Mouse (Mus musculus): Measurements from ENCODE around the gene Zfp628.
"Not testable (repeated sequence)": the region's sequence is repeated elsewhere in the genome, so short reads cannot be mapped to it uniquely, and the experiment has no call there.

Zfp628 gene

GRCm38 (mm10) chr7:4915007-4915665, at the start of gene Zfp628:
Gene Zfp628 (plus strand): TSS chr7:4915217.
- peak; percentile 95 for DNase-seq (ENCODE audit: low spot score in 2 of 2)

DNA sequence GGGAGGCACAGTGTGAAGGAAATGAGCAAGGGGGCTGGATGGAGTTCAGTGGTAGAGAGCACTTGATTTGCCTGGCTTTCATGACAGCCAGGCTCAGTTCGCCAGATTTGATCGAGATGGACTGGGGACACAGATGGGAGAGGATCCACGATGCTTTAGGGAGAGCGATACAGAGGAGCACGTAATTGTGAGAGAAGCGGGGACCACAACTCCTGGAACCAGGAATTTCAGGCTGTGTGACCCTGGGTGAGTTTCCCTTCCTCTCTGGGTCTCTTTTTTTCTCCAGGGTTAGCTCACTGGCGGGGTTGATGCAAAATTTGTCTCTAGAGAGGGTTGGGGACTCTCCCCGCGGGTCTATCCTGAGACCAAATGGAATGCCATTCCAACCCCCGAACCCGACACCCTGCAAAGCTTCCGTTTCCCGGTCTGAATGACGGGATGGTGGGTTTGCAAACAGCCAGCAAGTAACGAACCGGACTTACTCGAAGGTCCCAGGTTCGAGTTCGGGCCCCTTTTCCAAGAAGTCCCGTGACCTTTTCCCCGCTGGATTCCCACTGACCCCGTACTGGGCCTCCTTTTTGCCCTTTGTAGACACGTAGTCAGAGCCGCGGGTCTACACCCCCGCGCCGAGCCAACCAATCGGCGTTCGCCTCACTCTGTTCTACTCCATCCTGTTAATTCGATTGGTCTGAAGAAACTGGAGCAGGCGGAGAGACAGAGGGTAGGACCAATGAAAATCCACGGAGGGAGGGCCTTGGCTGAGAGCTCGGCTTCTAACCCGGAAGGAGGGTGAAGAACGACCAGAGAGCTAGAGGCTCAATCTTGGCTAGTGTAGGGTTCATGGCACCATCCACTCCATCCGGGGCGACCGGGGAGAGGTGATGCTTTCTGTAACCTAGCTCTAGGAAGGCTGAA, 49.2 kb upstream of the Zfp628 start:
- peak; percentile 92 to 96 for DNase-seq (ENCODE audit: low spot score in 2 of 2)

DNA sequence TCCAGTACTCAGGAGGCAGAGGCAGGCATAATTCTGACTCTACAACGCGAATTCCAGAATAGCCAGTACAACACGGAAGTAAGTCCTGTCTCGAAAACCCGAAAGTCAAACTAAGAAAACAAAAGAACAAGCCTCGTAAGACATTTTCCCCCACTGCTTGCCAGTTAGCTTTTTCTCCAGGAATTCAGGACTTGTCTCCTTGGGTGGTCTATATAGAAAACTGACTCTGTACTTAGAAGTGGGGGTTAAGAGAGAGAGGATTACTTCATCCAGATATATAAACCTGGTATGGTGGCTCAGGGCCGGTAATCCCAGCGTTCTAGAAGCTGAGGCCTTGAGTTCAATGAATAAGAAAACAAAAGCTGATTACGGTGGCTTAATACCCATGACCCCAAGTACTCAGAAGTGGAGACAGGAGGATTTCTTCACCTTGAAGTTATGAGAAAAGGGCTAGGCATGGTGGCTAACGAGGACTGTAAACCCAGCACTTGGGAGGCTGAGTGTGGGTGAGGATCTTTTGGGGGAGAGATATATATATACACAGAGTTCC, 48.3 kb upstream of the Zfp628 start:
- DNase-seq (ENCODE audit: low spot score in 2 of 2), result no peak

GRCm38 (mm10) chr7:4870133-4870532, 44.9 kb upstream of the Zfp628 start, which contains the start of gene Isoc2b:
Gene Isoc2b (minus strand): TSS chr7:4870258.
- DNase-seq (ENCODE audit: low spot score in 2 of 2), result no peak

- DNase-seq (ENCODE audit: low spot score in 2 of 2), result peak; percentile 58 to 85
Measured at GRCm38 (mm10) chr7:4876753-4877221, 38.2 kb upstream of the Zfp628 start, which contains the start of gene Isoc2a. Gene Isoc2a (plus strand): TSS chr7:4877153.

- DNase-seq (ENCODE audit: low spot score in 2 of 2), result peak in 1 of 2 experiments; percentile 14
Measured at GRCm38 (mm10) chr7:4877226-4877625, 37.8 kb upstream of the Zfp628 start.

DNA sequence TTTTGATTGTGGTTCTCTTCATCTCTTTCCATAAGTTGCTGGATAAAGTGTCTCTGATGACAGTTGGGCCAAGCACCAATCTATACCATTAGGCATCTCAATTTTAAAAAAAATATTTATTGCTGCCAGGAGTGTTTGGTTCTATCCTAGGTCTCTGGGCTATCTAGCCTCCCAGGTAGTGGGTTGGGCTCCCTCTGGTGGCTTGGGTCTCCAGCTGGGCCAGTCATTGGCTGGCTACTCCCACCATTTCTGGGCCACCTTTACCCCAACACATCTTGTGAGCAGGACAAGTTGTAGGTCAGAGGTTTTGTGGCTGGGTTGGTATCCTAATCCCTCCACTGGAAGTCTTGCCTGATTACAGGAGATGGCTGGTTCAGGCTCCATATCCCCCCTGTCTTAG, 36.8 kb upstream of the Zfp628 start:
- peak; percentile 19 to 62 for DNase-seq (ENCODE audit: low spot score in 2 of 2)

GRCm38 (mm10) chr7:4879036-4879435, 36.0 kb upstream of the Zfp628 start:
- DNase-seq (ENCODE audit: low spot score in 2 of 2), result not testable (repeated sequence)

DNA sequence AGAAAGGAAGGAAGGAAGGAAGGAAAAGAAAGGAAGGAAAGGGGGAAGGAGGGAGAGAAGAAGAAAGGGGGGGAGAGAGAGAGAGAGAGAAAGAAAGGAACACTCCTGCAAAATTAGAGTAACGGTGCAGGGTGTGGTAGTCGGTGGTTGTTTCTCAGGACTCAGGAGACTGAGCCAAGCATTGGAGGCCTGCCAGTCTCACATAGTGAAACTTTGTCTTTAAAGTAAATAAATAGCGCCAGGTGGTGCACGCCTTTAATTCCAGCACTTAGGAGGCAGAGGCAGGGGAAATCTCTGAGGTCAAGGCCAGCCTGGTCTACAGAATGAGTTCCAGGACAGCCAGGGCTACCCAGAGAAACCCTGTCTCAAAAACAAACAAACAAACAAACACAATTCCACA, 28.3 kb upstream of the Zfp628 start:
- DNase-seq (ENCODE audit: low spot score in 2 of 2), result no peak

- no peak for DNase-seq (ENCODE audit: low spot score in 2 of 2)
Measured at GRCm38 (mm10) chr7:4895186-4895585, 19.8 kb upstream of the Zfp628 start.

DNA sequence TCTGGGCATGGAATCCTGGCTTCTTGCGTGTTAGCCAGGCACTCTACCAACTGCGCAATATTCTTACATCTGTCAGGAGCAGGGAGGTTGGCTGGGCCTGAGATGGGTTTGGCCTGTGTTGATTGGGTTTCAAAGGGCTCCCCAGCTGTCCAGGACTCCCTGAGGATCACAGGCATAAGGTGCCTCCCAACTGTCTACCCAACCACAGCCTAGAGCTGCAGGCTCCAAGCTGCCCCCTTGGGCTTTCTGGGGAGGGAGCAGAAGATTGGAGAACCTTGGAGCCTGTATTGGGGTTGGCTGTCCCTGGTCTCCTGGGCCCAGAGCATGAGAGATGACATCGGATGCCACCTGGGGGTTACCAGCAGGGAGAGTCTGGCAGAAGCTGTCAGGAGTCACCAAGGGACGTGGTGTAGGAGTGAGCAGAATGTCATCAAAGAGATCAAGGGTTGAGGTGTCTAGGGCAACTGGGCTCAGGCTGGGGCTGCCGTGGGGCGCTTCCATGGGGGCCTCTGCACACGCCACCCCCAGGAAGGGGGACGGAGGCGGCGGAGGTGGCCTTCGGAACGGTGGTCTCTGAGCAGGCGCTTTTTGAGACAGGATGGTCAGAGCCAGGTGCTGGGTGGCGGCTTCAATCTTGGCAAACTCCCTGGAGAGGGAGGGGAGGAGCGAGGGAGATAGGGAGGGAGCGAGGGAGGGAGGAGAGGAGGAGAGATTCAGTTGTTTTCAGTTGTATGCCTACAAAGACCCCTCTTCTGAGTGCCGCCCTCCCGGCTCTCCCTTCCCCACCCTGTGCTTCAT, 16.0 kb upstream of the Zfp628 start:
- no peak for DNase-seq (ENCODE audit: low spot score in 2 of 2)

- no peak for DNase-seq (ENCODE audit: low spot score in 2 of 2)
Measured at GRCm38 (mm10) chr7:4899649-4900522, 15.1 kb upstream of the Zfp628 start.

GRCm38 (mm10) chr7:4900523-4900851, 14.5 kb upstream of the Zfp628 start:
- no peak for DNase-seq (ENCODE audit: low spot score in 2 of 2)

DNA sequence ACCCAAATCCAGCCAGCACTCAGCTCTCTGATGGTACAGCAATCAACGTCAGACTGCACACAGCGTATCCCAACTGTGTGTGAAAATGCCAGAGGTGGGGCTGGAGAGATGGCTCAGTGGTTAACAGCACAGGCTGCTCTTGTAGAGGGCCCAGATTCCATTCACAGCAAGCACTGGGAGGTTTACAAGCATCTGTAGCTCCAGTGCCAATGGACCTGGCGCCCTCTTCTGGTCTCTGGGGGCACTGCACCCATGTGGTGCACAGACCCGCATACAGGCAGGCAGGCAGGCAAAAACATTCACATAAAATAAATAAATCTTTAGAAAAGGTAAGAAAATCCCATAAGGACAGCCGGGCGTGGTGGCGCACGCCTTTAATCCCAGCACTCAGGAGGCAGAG, 13.8 kb upstream of the Zfp628 start:
- peak in 1 of 2 experiments; percentile 78 for DNase-seq (ENCODE audit: low spot score in 2 of 2)

DNA sequence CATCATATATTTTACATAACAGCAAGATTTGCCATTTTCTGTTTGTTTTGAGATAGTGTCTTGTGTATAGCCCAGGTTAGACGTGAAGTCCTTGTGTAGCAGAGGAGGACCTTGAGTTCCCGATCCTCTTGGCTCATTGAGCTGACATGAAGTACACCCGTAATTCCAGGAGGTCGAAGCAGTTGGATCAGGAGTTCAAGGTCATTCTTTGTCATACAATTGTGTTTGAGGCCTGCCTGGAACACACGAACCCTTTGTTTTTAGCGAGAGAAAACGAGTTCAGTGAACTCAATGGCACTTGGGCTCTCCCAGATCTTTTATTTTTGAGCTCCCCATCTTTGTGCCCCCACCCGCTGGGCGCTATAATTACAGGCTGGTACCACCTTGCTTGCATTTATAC, 12.6 kb upstream of the Zfp628 start:
- no peak for DNase-seq (ENCODE audit: low spot score in 2 of 2)

DNA sequence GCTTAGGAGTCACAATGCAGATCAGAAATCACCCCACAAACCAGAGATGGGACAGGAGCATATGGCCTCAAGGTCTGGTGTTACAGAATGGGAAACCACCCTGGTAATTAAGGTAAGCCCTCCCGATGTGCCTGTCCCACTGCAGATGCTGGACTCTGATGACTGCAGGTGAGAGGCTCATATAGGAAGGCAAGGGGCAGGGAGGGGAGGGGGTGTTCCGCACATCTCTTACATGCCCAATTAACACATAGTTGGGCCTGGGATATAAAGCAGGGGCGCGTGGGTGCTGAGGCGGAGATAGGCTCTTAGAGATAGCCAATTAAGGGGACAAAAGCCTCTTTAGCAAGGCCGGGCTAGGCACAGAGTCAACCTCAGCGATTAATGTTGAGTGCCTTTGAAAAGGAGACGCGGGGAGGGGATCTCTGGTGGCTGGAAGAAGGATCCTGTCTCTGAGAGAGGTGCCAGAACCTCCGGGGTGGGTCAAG, 8.5 kb upstream of the Zfp628 start, which contains the start of gene Gm36210:
TSS of gene Gm36210 (minus strand) at position 51 of the 485 bp plus-strand sequence.
- DNase-seq (ENCODE audit: low spot score in 2 of 2), result no peak

DNA sequence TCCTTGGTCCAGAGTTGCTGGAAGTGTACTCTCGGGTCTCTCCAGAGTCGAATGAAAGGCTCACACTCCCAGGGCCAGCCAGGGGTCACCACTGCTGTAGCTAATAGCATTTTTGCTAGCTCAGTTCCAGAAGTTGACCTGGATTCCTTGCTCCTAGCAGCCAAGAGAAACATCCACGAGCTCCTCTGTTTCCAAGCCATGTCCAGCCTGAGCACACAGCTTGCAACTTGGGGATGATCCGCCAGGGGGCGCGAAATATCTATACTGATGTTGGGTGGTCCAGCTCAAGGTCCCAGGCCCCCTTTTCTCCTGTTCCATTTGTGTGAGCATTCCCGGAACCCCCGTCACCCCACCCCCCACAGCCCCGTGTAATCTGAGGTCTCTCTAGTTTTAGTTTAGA, 3.5 kb upstream of the Zfp628 start:
- DNase-seq (ENCODE audit: low spot score in 2 of 2), result peak in 1 of 2 experiments; percentile 76

DNA sequence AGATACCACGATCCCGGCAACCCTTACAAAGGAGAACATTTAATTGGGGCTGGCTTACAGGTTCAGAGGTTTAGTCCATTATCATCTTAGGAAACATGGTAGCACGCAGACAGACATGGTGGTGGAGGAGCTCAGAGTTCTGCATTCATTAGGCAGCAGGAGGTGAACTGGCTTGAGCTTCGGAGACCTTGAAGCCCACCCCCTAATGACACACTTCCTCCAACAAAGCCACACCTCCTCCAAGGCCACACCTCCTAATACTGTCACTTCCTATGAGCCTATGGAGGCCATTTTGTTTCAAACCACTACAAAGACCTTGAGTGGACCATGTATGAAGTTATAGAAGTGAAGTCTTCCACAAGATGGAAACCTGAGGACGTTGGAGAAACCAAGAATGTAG, 2.8 kb upstream of the Zfp628 start:
- no peak for DNase-seq (ENCODE audit: low spot score in 2 of 2)

- DNase-seq (ENCODE audit: low spot score in 2 of 2), result peak; percentile 46 to 47
Measured at GRCm38 (mm10) chr7:4915669-4916416, 826 bp downstream of the Zfp628 start.

DNA sequence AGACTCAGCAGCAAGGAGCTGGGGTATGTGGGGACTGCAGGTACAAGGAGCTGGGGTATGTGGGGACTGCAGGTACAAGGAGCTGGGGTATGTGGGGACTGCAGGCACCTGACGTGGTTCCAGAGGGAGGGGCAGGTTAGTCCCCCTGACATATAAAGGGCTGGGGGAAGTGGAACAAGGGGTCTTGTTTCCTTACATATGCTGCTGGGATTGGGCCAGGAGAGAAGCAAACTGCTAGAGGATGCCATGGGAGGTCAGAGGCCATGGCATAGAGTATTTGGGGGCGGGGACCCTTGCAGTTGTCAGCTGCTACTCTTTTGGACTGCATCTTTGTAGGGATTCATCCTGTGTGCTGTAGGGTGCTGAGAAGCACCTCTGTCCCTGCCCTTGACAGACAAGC, 2.5 kb downstream of the Zfp628 start:
- no peak for DNase-seq (ENCODE audit: low spot score in 2 of 2)
